Mouse (Mus musculus) C2C12 (cell line): ENCODE measurements around the gene Muc4.

ENCODE experiments used
- CEBPB ChIP-seq: IDR thresholded peaks from one replicate; pipeline ENCODE4 v1.6.1; 2011; ENCODE audit warnings: low read depth, mild to moderate bottlenecking, control low read depth, moderate library complexity
- CTCF ChIP-seq: IDR thresholded peaks from one replicate; pipeline ENCODE4 v1.5.1; 2011; ENCODE audit not compliant: control insufficient read depth, insufficient read depth, insufficient read length
- FOSL1 ChIP-seq: IDR thresholded peaks from one replicate; pipeline ENCODE4 v1.8.0; 2011; ENCODE audit warnings: mild to moderate bottlenecking, low read length; ENCODE audit not compliant: poor library complexity, insufficient read depth, severe bottlenecking
- MAX ChIP-seq: IDR thresholded peaks from one replicate; pipeline ENCODE4 v1.6.1; 2011; ENCODE audit warnings: mild to moderate bottlenecking, control low read depth
- MYOD1 ChIP-seq: IDR thresholded peaks from one replicate; pipeline ENCODE4 v1.6.1; 2011; ENCODE audit warnings: low read depth; ENCODE audit not compliant: control insufficient read depth, insufficient read length
- MYOG ChIP-seq: IDR thresholded peaks from one replicate; pipeline ENCODE4 v1.6.1; 2011; ENCODE audit not compliant: control insufficient read depth, insufficient read length; ENCODE audit errors: extremely low read depth

GRCm38 (mm10) chr16:32750242-32751127 lies 14.8 kb downstream of the Muc4 start:
- no peak for TF ChIP-seq CEBPB
- TF ChIP-seq CTCF: no peak
- no peak for TF ChIP-seq MYOG
- no peak for TF ChIP-seq MYOD1
- no peak for TF ChIP-seq MAX
- TF ChIP-seq FOSL1: no peak
